Mouse (Mus musculus) activated CD4-positive, CD25-positive, alpha-beta regulatory T cell, adult 4 months (primary cell): ENCODE results near the gene Zfp553. TPM values are rescaled to one million over a fixed set of nuclear protein-coding genes. Genes with fewer than 3 reads are reported as not detected.
A peak's percentile ranks its signal among the peaks of the same experiment; 100 is the strongest.

Experiments
- ATAC-seq: one replicate; pipeline ENCODE4 v1.8.0; 2017
- polyA plus RNA-seq, 2 experiments: library from polyadenylated mRNA; unstranded; fragments of 100-300 nt; shearing (Covaris generic); gene quantifications; one replicate each; pipeline ENCODE4 v1.2.1; 2017

The Zfp553 gene
- polyA plus RNA-seq, 2 experiments from 2014 or later = 4.1 to 8.0 TPM

- no peak for ATAC-seq
Measured at GRCm38 (mm10) chr7:127211014-127211745, 21.7 kb upstream of the Zfp553 start.

GRCm38 (mm10) chr7:127212432-127213250 is 20.2 kb upstream of the Zfp553 start:
- ATAC-seq = no peak

- no peak for ATAC-seq
Measured at GRCm38 (mm10) chr7:127213485-127213884, 19.4 kb upstream of the Zfp553 start.

- no peak for ATAC-seq
Measured at GRCm38 (mm10) chr7:127213930-127214329, 18.9 kb upstream of the Zfp553 start.

GRCm38 (mm10) chr7:127214521-127214920 is 18.3 kb upstream of the Zfp553 start:
- no peak for ATAC-seq

GRCm38 (mm10) chr7:127214981-127215871 is 17.6 kb upstream of the Zfp553 start:
- peak; percentile 40 for ATAC-seq

GRCm38 (mm10) chr7:127216307-127216706 is 16.6 kb upstream of the Zfp553 start:
- ATAC-seq = no peak

- ATAC-seq = no peak
Measured at GRCm38 (mm10) chr7:127217475-127217874, 15.4 kb upstream of the Zfp553 start.

GRCm38 (mm10) chr7:127217901-127218642 is 14.8 kb upstream of the Zfp553 start:
- ATAC-seq = peak; percentile 78

- ATAC-seq = peak; percentile 1
Measured at GRCm38 (mm10) chr7:127218670-127219069, 14.2 kb upstream of the Zfp553 start.

- peak; percentile 82 for ATAC-seq
Measured at GRCm38 (mm10) chr7:127220440-127220839, 12.4 kb upstream of the Zfp553 start.

- no peak for ATAC-seq
Measured at GRCm38 (mm10) chr7:127223106-127223505, 9.8 kb upstream of the Zfp553 start.

GRCm38 (mm10) chr7:127223515-127224478 is 9.1 kb upstream of the Zfp553 start:
- no peak for ATAC-seq

- no peak for ATAC-seq
Measured at GRCm38 (mm10) chr7:127224616-127225015, 8.2 kb upstream of the Zfp553 start.

GRCm38 (mm10) chr7:127225147-127225995 is 7.5 kb upstream of the Zfp553 start:
- no peak for ATAC-seq

GRCm38 (mm10) chr7:127228615-127229303 is 4.1 kb upstream of the Zfp553 start:
- peak; percentile 43 for ATAC-seq

- no peak for ATAC-seq
Measured at GRCm38 (mm10) chr7:127231376-127231775, 1.5 kb upstream of the Zfp553 start.

- ATAC-seq = peak; percentile 22
Measured at GRCm38 (mm10) chr7:127231826-127232621, 837 bp upstream of the Zfp553 start.
